Mouse (Mus musculus) cortical plate, adult 2 months (tissue): Measurements from ENCODE around the gene Nfat5. TPM values are rescaled to one million over a fixed set of nuclear protein-coding genes. Genes with fewer than 3 reads are reported as not detected.

ENCODE experiments used
- H3K27ac ChIP-seq: fragments of 200-500 bp; 2 replicates; pipeline ENCODE4 v1.5.1; 2012; ENCODE audit warnings: low read length, control low read depth, inconsistent platforms; ENCODE audit not compliant: insufficient read depth
- H3K4me1 ChIP-seq: fragments of 200-500 bp; 2 replicates; pipeline ENCODE4 v1.6.1; 2011; ENCODE audit warnings: low read length; ENCODE audit not compliant: control insufficient read depth, insufficient read depth
- H3K4me3 ChIP-seq: fragments of 200-500 bp; 2 replicates; pipeline ENCODE4 v1.5.1; 2011; ENCODE audit warnings: mild to moderate bottlenecking, low read length, control low read depth; ENCODE audit not compliant: insufficient read depth
- CTCF ChIP-seq: fragments of 200-500 bp; IDR thresholded peaks from 2 replicates; pipeline ENCODE4 v1.5.1; 2011; ENCODE audit warnings: mild to moderate bottlenecking, control low read depth, low read length; ENCODE audit not compliant: insufficient read depth; ENCODE audit errors: extremely low read depth
- POLR2A ChIP-seq: fragments of 200-500 bp; IDR thresholded peaks from 2 replicates; pipeline ENCODE4 v1.6.1; 2011; ENCODE audit warnings: mild to moderate bottlenecking, low read length, control low read depth; ENCODE audit not compliant: insufficient read depth; ENCODE audit errors: extremely low read depth
- polyA plus RNA-seq: library from polyadenylated mRNA; depleted of rRNA; stranded (reverse); fragments of >200 nt; gene quantifications from 2 replicates; pipeline ENCODE4 v1.2.3, GENCODE M21; 2012

The Nfat5 gene
- polyA plus RNA-seq, 1 experiment, result 36.0 TPM

DNA sequence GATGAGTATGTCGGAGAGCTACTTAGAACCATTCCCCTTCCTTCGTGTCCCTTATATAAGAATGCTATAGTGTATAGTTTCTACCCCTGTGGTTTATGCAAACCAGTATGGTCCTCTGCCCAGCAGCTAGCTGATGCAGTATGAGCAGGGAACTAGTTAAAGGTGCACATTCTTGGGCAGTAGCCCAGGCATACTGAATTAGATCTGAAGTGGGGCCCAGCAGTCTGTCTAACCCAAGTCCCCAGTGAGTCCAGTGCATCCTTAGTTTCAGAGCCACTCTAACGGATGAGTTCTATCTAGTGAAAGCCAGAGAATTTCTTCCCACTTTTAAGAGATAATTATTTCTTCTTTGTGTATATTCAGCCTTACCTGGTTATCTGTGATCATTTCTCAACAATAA, 84.1 kb downstream of the Nfat5 start:
- no peak overlapping the region for H3K27ac ChIP-seq
- no peak for TF ChIP-seq POLR2A
- TF ChIP-seq CTCF, result no peak
- H3K4me1 ChIP-seq, result no peaks in the 10 kb centered on the region; the same call in 1 of the 2 replicates
- no peak overlapping the region for H3K4me3 ChIP-seq

DNA sequence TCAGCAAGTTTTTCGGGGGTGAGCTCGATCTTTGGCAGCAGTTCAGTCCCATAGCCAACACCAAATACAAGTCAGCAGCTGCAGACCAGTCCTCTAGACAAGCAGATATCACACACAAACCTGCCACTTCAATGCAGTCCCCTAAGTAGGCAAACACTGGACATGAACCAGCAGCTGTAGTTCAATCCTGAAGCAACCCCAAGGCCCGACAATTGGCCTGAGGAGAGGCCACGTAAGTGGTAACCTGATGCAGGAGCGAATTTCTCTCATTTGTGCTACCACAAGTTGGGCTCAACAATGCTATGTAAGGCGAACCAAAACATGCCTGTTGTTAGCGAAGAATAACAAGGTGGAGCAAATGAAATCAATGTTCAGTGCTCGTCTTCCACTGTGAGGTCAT, 87.5 kb downstream of the Nfat5 start:
- H3K27ac ChIP-seq, result no peak overlapping the region
- H3K4me1 ChIP-seq, result no peaks in the 10 kb centered on the region
- no peak for TF ChIP-seq CTCF
- no peak for TF ChIP-seq POLR2A
- H3K4me3 ChIP-seq, result no peak overlapping the region

DNA sequence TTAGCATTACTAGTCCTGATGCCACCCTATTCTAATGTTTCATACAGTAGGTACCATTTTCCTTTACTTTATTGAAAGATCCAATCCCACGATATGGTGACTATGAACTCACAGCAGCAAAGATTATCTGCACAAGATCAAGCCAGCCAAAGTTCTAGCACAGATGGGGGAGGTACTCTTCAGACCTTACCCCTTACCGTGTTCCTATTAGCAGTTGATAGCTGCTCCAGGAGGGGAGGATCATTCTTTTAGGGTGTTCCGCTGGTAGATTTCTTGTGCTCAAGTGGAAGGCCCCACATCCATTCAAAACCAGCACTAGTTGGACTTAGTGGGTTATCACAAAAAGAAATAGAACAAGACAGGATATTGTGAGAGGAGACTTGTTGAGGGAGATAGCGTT, 88.4 kb downstream of the Nfat5 start:
- TF ChIP-seq CTCF, result no peak
- no peak for TF ChIP-seq POLR2A
- Histone ChIP-seq H3K4me1 (no peaks in the 10 kb centered on the region), H3K27ac (no peak overlapping the region), H3K4me3 (no peak overlapping the region)

DNA sequence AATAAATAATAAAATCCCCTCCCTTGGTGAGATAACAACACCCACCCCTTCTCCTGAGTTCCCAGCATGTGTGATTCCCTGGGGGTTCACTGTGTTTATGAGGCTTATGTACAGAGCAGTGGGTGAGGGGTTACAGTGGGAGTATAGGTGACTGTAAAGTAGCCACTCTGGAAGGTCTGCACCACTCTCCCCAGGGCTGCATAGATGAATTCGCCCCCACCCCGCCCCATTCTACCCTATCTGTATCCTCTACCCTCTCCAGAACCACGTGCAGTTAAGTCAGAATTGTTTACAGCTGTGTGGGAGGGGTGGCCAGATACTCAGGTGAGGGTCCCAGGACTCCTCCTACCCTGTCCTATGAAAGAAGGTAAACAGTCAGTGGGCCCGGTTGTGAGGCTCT, 89.6 kb downstream of the Nfat5 start:
- Histone ChIP-seq H3K27ac (no peak overlapping the region), H3K4me1 (no peaks in the 10 kb centered on the region), H3K4me3 (no peak overlapping the region)
- TF ChIP-seq CTCF (no peak), POLR2A (no peak)

DNA sequence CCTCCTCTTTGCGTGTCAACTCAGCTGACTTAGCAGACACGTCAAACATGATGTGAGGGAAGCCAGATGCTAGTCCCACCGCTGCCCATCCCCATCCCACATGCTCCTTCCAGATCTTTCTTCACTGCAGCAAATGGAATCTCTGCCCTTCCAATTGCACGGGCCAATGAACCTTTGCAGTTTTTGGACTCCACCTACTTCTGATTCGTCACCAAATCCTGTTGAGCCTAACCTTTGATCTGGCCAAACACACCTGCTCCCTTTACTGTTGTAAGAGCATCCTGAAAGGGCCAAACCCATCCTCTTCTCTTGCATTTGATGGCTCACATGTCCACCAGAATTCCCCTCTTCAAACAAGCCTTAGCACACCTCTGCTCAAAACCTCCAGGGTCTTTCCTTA, 91.4 kb downstream of the Nfat5 start:
- H3K27ac ChIP-seq, result no peak overlapping the region
- no peak overlapping the region for H3K4me3 ChIP-seq
- no peak for TF ChIP-seq POLR2A
- no peak for TF ChIP-seq CTCF
- H3K4me1 ChIP-seq, result no peaks in the 10 kb centered on the region

DNA sequence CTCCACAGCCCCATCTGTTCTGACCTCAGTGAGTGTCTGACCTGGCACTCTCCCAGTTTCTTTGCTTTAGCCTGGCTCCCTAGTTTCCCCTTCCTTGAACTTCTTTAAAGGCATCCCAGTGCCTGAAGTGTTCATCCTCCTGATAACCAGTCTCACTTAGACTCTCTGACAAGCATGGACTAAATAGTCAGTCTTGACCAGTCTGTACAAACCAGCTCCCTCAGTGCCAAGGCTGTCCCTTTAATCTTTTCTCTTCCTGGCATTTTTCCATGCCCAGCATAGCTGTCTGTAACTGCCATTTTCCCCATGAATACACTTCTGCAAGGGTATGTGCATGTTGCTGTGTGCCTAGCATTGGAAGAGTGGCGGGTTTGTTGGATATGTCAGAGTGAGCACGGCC, 91.8 kb downstream of the Nfat5 start:
- TF ChIP-seq POLR2A (no peak), CTCF (no peak)
- no peak overlapping the region for H3K27ac ChIP-seq
- H3K4me3 ChIP-seq, result no peak overlapping the region
- no peaks in the 10 kb centered on the region for H3K4me1 ChIP-seq

DNA sequence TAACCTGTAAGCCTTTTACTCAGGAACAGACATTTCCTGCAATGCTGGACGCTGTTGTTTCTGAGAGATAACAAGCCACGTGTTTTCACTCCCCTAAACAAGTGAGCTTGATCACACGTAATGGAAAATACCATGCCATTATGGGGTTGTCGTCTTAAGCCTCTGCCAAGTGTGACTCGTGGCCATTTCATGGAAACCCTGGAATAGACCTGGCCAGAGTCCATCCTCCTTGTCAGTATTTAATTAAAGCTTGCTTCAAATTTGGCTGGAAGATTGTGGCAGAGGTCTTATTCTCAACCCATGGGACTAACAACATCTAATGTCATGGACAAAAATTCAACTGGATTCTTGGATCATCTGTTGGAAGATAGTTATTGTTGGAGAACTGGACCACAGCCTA, 92.9 kb downstream of the Nfat5 start:
- Histone ChIP-seq H3K27ac (no peak overlapping the region), H3K4me1 (no peaks in the 10 kb centered on the region), H3K4me3 (no peak overlapping the region)
- TF ChIP-seq POLR2A (no peak), CTCF (no peak)

DNA sequence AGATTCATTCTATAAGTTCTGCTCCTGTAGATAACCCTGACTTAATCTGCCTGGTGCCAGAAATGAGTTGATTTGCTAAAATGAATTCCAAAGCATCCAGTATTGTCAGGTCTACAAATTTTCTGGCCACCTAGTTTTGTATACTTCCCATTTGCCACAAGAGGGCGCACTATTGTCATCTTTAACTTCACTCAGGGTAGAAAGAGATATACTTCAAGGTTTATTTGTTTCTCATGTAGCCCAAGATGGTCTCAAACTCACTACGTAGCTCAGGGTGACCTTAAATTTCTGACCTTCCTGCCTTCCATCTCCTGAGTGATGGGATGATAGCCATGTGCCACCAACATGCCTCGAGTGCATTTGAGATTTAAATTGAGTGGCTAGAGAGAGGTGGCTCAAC, 93.4 kb downstream of the Nfat5 start:
- Histone ChIP-seq H3K27ac (no peak overlapping the region), H3K4me1 (no peaks in the 10 kb centered on the region), H3K4me3 (no peak overlapping the region)
- 0 out of 2 replicates have a peak, but pooled peaks have one; percentile 10 for TF ChIP-seq CTCF
- TF ChIP-seq POLR2A, result no peak

DNA sequence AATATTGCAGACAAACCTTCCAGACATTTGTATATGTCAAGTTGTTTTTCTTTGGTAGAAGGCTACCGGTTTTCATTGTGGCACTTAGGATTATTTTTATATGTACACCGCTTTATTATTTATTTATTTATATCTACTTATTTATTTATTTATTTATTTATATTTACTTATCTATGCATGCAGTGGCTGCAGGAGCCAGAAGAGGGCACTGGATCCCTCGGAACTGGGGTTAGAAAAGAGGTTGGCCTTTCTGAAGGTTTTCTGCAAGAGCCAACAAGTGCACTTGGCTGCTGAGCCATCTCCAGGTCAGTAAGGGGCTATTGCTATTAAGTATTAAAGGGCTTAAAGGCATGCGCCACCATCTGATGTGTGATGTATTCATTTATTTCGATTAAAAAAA, 94.6 kb downstream of the Nfat5 start:
- H3K4me1 ChIP-seq, result no peaks in the 10 kb centered on the region
- TF ChIP-seq POLR2A (no peak), CTCF (peak; percentile 22; the same call in 1 of the 2 replicates)
- H3K27ac ChIP-seq, result no peak overlapping the region
- no peak overlapping the region for H3K4me3 ChIP-seq

DNA sequence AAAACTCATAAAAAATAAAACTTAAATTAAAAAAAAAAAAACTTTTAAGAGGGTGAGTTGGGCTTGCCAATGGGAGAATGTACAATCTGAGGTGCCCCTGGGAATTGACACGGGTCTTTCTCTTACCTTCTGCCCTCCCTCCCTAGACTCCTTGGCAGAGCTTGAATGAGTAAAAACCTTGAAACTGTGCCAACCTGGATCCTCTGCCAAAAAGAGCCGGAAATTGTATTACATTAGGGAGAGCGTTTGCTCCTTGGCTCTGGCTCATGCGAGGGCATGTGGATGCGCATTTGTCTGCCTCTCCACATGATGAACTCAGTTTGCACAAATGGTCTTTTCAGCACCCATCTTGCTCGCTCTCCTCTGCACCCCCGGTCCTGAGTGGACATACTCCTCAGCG, 96.3 kb downstream of the Nfat5 start:
- H3K4me3 ChIP-seq, result no peak overlapping the region
- no peak overlapping the region for H3K27ac ChIP-seq
- H3K4me1 ChIP-seq, result no peaks in the 10 kb centered on the region
- TF ChIP-seq POLR2A, result no peak
- no peak for TF ChIP-seq CTCF

DNA sequence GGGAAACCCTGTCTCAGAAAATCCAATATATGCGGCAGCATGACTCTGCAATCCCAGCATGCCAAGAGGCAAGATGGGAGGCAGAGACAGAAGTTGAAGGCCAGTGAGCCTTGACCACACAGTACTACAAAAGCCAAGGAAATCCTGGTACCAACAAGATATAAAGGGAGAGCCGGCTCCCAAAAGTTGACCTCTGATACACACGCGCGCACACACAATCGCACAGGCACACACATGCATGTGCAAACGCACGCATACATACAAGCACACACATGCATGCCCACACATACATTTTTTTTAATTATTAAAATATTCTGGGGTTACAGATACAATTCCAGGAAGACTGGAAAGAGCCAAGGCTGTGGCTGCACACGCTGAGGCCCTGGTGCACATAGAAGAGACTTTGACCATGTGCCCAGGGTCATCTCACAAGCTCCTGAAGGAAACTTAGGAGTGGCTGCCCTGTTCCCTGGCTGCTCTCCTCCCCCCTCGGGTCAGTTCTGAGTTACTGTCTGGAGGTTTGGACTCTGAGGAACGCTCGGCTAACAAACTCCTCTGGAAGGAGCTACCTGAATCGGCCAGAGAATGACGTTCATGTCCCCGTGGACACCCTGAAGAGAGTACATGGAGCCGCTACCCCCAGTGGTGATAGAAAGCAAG, 97.3 kb downstream of the Nfat5 start:
- H3K4me1 ChIP-seq, result no peaks in the 10 kb centered on the region
- TF ChIP-seq CTCF (no peak), POLR2A (no peak)

More for the DNA sequence above, 97.3 kb downstream of the Nfat5 start:
- no peak overlapping the region for H3K4me3 ChIP-seq
- no peak overlapping the region for H3K27ac ChIP-seq
